Mouse (Mus musculus) kidney, embryonic 14.5 days (tissue): ENCODE measurements around the gene Tex2. TPM values are rescaled to one million over a fixed set of nuclear protein-coding genes. Genes with fewer than 3 reads are reported as not detected.

Experiments
- ATAC-seq: fragments of 200-750 bp; cut with Nextera tagmentation; 2 replicates; pipeline ENCODE4 v1.8.0; 2017; ENCODE audit warnings: moderate number of reproducible peaks, mild to moderate bottlenecking, moderate TSS enrichment, moderate library complexity; ENCODE audit not compliant: low FRiP score, low TSS enrichment
- H3K27ac ChIP-seq: fragments of 300-500 bp; sonication (generic); 2 replicates; pipeline ENCODE4 v1.5.1; 2014; ENCODE audit warnings: low read depth, mild to moderate bottlenecking, low read length, moderate library complexity, mixed read lengths
- H3K27me3 ChIP-seq: fragments of 300-500 bp; sonication (generic); 2 replicates; pipeline ENCODE4 v1.6.1; 2014; ENCODE audit warnings: mild to moderate bottlenecking, low read length; ENCODE audit not compliant: control insufficient read depth, insufficient read depth
- H3K36me3 ChIP-seq: fragments of 300-500 bp; sonication (generic); 2 replicates; pipeline ENCODE4 v1.6.1; 2014; ENCODE audit warnings: low read length, mixed read lengths; ENCODE audit not compliant: control insufficient read depth, insufficient read depth
- H3K4me1 ChIP-seq: fragments of 300-500 bp; sonication (generic); 2 replicates; pipeline ENCODE4 v1.6.1; 2014; ENCODE audit warnings: low read length, mixed read lengths; ENCODE audit not compliant: control insufficient read depth, insufficient read depth
- H3K4me2 ChIP-seq: fragments of 300-500 bp; sonication (generic); replicated peaks from 2 replicates; pipeline ENCODE4 v1.6.1; 2014; ENCODE audit warnings: low read depth, mild to moderate bottlenecking, low read length
- H3K4me3 ChIP-seq: fragments of 300-500 bp; sonication (generic); 2 replicates; pipeline ENCODE4 v1.5.1; 2014; ENCODE audit warnings: mild to moderate bottlenecking, low read length
- H3K9ac ChIP-seq: fragments of 300-500 bp; sonication (generic); 2 replicates; pipeline ENCODE4 v1.6.1; 2014; ENCODE audit warnings: low read depth, mild to moderate bottlenecking, low read length, moderate library complexity
- H3K9me3 ChIP-seq: fragments of 300-500 bp; sonication (generic); 2 replicates; pipeline ENCODE4 v1.6.1; 2016; ENCODE audit warnings: low read length; ENCODE audit not compliant: control insufficient read depth
- WGBS: fragments of 180-500 bp; shearing (Covaris S2); extraction: QIAGEN DNeasy Blood & Tissue Kit; methylation state at CpG from one replicate; pipeline ENCODE4 v1.1.7; 2014; 5-methylcytosine and 5-hydroxymethylcytosine counted together
- polyA plus RNA-seq: library from polyadenylated mRNA; unstranded; fragments of >200 nt; fragmentation: Nextera tagmentation; extraction: Ambion mirVana; gene quantifications from 2 replicates; pipeline ENCODE4 v1.2.1, GENCODE M21; 2014

Tex2 gene
- polyA plus RNA-seq, 1 experiment from 2014 or later = 9.7 TPM

DNA sequence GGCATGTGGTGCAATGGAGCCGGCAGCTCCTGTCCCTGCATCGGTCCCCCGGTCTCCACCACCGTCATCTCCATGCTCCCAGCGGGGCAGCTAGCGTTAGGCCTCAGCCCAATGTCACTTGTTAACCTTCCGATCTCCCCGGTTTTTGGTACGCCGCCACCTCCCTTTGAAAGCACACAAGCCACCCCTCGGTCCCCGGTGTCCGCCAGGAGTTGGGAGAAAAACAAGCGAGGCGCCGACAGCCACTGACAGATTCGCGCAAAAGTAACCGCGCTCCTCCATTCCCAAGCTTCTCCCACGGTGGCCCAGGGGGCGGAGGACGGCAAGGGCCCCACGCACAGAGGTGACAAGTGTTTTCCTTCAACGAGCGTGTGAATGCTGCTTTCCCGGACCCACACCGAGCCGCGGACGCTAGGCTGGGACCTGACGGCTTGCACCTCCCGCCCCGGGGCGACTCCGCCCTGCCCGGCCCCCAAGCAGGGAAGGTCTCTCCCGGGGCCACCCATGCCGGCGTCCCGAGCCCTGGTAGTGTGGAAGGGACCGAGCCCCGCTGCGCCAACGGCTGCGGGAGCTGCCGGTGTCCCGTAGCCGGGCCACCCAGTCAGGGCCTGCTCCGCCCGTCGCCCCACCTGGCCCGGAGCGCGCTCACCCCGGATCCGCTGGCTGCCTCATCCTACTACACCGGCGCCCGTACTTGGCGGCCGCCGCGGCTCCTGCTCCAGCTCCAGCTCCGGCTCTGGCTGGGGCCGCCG is 838 bp downstream of the Tex2 start:
- no peak; the same call in 1 of the 2 replicates for ATAC-seq
- peaks cover 8% of the 10 kb centered on the region for H3K4me1 ChIP-seq
- WGBS = under 1% methylated on average over 52 of the region's 67 CpGs
- H3K4me3 ChIP-seq = peak overlapping the region; percentile 98
- H3K9ac ChIP-seq = peak overlapping the region; percentile 86
- no peaks in the 10 kb centered on the region for H3K36me3 ChIP-seq
- peak overlapping the region; percentile 77 for H3K27ac ChIP-seq
- H3K27me3 ChIP-seq = no peaks in the 10 kb centered on the region
- H3K9me3 ChIP-seq = no peaks in the 10 kb centered on the region
- peak overlapping the region; percentile 95 for H3K4me2 ChIP-seq

DNA sequence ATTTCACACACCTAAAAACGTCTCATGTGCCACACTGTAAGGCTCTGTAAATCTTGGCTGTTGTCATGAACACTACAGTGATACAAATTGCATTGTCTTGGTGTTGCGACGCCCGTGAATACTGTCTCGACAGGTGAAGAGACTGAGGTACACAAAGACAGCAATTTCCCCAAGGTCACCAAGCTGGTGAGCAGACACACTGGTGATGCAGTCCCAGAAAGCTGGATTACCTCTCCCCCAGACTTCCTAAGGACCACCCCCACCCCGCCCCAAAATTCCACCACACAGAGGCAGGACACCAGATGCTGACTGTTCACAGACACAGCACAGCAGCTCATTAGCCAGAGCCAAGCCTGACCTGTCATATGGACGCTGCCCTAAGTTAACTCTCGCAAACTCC is 3.5 kb downstream of the Tex2 start:
- H3K9ac ChIP-seq = no peak overlapping the region
- no peak overlapping the region for H3K27ac ChIP-seq
- peaks cover 8% of the 10 kb centered on the region for H3K4me1 ChIP-seq
- H3K4me2 ChIP-seq = no peak overlapping the region; the same call in 1 of the 2 replicates
- 59% methylated on average over 8 of the region's 8 CpGs for WGBS
- H3K9me3 ChIP-seq = no peaks in the 10 kb centered on the region
- H3K27me3 ChIP-seq = no peaks in the 10 kb centered on the region
- ATAC-seq = no peak
- no peak overlapping the region for H3K4me3 ChIP-seq
- no peaks in the 10 kb centered on the region for H3K36me3 ChIP-seq

DNA sequence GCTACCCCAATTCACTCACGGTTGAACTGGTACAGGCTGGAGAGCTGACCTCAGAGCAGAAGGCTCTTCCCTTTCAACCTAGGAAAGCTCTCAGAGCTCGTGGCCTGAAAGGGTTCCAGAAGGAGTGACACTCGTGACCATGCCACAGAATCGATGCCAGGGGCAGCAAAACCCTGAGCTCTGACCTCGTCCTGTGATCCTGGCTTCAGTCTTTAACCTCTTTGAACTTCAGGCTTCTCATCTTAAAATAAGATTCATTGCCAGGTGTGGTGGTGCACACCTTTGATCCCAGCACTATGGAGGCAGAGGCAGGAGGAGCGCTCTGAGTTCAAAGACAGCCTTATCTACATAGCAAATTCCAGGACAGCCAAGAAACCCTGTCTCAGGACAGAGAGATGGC is 5.9 kb downstream of the Tex2 start:
- Histone ChIP-seq H3K27ac (no peak overlapping the region), H3K4me3 (no peak overlapping the region), H3K9me3 (no peaks in the 10 kb centered on the region), H3K4me1 (peaks cover 4% of the 10 kb centered on the region; the same call in 1 of the 2 replicates), H3K9ac (no peak overlapping the region), H3K4me2 (no peak overlapping the region), H3K36me3 (no peaks in the 10 kb centered on the region), H3K27me3 (no peaks in the 10 kb centered on the region)
- no peak for ATAC-seq
- WGBS = 73% methylated on average over 6 of the region's 6 CpGs

DNA sequence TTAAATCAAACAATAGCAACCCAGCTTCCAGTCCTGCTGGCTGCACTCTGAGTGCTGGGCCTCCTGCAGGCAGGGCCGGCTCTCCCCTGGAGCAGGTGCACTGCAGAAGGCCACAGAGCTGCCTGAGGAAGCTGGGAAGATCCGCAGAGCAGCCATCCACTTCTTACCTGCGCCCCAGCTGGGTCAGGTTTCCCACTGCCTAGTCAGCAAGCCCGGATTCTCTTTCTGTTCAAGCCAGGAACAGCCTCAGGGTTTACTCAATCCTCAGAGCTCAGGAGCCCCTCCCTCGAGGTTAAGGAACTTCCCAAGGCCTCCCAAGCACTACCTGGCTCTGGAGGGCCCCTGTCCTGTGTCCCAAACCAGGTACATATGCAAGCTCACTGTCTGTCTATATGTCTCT is 7.2 kb downstream of the Tex2 start:
- Histone ChIP-seq H3K27ac (no peak overlapping the region), H3K27me3 (no peaks in the 10 kb centered on the region), H3K36me3 (no peaks in the 10 kb centered on the region), H3K9me3 (no peaks in the 10 kb centered on the region), H3K4me3 (no peak overlapping the region), H3K4me1 (no peaks in the 10 kb centered on the region), H3K4me2 (no peak overlapping the region), H3K9ac (no peak overlapping the region)
- 43% methylated on average over 5 of the region's 5 CpGs for WGBS
- ATAC-seq = no peak

DNA sequence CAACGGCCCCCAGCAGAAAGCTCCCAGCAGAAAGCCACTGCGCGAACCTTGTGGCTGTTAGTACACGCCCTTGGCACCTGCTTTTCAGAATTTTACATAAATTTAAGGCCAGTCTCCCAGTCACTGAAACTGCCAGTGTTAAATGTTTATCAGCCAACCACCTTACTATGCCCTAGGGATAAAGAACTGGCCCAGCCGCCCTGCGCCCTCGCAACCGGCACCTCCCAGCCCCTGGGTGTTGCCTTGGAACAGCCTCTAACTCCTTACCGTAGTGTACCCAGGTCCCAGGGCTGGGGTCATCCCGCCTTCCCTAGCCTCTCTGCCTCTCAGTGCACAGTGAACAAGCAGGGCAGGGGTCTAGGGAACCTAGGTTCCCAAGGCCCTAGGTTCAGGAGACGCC is 10.0 kb downstream of the Tex2 start:
- 91% methylated on average over 11 of the region's 11 CpGs for WGBS
- H3K4me2 ChIP-seq = no peak overlapping the region
- no peak for ATAC-seq

DNA sequence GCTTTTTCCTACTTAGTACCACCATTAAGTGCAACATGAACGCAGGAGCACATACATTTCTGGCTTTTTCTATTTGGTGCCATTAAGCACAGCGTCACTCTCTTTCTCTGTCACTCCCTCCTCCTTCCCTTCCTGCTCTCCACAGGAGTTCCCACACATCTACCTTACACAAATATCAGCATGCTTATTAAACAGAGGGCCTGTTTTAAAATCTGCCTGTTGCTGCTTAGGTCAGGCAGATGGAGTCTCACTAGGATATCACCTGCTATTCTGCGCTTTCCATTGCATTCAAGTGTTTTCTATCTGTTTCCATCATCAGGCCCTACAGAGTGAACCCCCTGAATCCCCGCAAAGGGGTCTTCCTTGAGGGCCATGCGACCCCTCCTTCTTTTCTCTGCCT is 13.1 kb downstream of the Tex2 start:
- ATAC-seq = no peak
- Histone ChIP-seq H3K4me2 (no peak overlapping the region), H3K4me3 (no peak overlapping the region), H3K4me1 (0 out of 2 replicates have a peak, but pooled peaks cover 3% of the 10 kb centered on the region), H3K36me3 (no peaks in the 10 kb centered on the region), H3K9me3 (no peaks in the 10 kb centered on the region), H3K9ac (no peak overlapping the region), H3K27ac (no peak overlapping the region), H3K27me3 (no peaks in the 10 kb centered on the region)
- WGBS = 81% methylated on average over 5 of the region's 5 CpGs

More for the DNA sequence above, 10.0 kb downstream of the Tex2 start:
- H3K9me3 ChIP-seq = no peaks in the 10 kb centered on the region
- no peak overlapping the region for H3K9ac ChIP-seq
- no peaks in the 10 kb centered on the region for H3K27me3 ChIP-seq
- H3K36me3 ChIP-seq = no peaks in the 10 kb centered on the region
- no peak overlapping the region for H3K27ac ChIP-seq
- H3K4me1 ChIP-seq = no peaks in the 10 kb centered on the region
- no peak overlapping the region for H3K4me3 ChIP-seq

DNA sequence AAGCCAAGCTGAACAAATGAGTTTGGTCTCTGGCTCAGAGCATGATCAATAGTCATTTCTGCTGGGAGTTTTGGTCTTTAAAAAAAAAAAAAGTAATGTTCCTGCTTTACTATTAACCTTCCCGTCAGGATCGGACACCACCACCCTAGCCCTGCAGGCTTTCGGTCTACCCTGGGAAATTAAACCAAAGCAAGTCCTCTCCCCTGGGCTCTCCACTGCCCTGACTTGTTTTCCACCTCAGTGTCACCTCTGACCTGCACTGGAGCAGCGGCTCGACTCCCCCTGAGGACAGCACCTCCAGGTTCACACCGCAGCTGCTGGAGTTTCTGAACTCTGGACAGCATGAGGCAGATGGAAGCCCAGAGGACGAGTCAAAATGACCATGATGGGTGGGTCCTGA is 13.9 kb downstream of the Tex2 start:
- Histone ChIP-seq H3K27me3 (no peaks in the 10 kb centered on the region), H3K27ac (no peak overlapping the region), H3K4me3 (no peak overlapping the region), H3K4me2 (no peak overlapping the region), H3K4me1 (0 out of 2 replicates have a peak, but pooled peaks cover 3% of the 10 kb centered on the region), H3K9ac (no peak overlapping the region), H3K36me3 (no peaks in the 10 kb centered on the region), H3K9me3 (no peaks in the 10 kb centered on the region)
- 49% methylated on average over 7 of the region's 7 CpGs for WGBS
- no peak for ATAC-seq

DNA sequence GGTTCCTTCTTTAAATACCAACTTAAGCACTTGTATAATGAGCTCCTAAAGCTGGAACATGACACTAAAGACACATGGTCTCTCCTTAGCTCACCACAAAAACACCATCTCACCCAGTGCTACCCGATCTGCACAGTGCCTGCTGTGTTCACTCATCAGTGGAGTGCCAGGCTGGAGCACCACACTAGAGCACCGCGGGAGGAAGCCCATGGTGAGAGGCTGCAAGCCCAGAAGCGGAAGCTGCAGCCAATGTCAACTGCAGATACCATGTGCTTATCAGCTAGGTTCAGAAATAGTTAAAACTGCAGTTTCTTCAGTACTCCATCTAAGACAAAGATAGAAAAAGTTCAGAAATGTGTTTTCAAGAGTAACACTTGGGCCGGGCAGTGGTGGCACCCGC is 14.9 kb downstream of the Tex2 start:
- Histone ChIP-seq H3K27me3 (no peaks in the 10 kb centered on the region), H3K4me2 (no peak overlapping the region), H3K4me1 (0 out of 2 replicates have a peak, but pooled peaks cover 3% of the 10 kb centered on the region), H3K9me3 (no peaks in the 10 kb centered on the region), H3K36me3 (no peaks in the 10 kb centered on the region), H3K9ac (no peak overlapping the region), H3K4me3 (no peak overlapping the region), H3K27ac (no peak overlapping the region)
- 66% methylated on average over 6 of the region's 6 CpGs for WGBS
- 0 out of 2 replicates have a peak, but pooled peaks have one; percentile 62 for ATAC-seq

DNA sequence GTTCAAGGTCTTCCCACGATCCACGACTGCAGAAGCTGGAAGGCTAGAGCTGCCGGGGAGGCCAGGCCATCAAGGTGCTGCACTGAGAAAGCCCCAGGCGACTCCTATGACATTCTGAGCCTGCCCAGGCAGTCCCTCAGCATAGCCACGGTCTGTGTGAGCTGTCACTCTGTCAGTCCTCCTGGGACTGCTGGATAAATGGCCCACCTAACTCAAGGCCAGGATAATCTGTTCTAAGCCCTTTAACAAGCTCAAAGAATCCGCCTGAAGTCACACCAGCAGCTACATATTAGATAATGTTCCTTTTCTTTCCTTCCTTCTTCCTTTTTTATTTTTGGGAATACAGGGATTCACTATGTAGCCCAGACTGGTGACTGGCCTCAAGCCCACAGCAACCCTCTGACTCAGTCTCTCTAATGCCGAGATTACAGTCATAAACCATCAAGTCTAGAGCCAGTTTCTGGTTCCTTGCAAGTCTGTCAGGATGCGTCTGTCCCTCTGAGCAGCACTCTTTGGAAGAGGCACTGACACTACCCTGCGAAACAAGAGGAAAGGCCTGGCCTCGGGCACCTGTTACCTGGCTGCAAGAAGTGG is 15.4 kb downstream of the Tex2 start:
- H3K4me1 ChIP-seq = 0 out of 2 replicates have a peak, but pooled peaks cover 3% of the 10 kb centered on the region
- no peaks in the 10 kb centered on the region for H3K36me3 ChIP-seq
- no peak overlapping the region for H3K9ac ChIP-seq
- no peak for ATAC-seq
- no peak overlapping the region for H3K27ac ChIP-seq
- 72% methylated on average over 10 of the region's 10 CpGs for WGBS
- H3K27me3 ChIP-seq = no peaks in the 10 kb centered on the region
- H3K9me3 ChIP-seq = no peaks in the 10 kb centered on the region
- no peak overlapping the region for H3K4me2 ChIP-seq
- no peak overlapping the region for H3K4me3 ChIP-seq
